Mouse (Mus musculus) midbrain, embryonic 12.5 days (tissue): Measurements from ENCODE around the gene Ttc29. TPM values are rescaled to one million over a fixed set of nuclear protein-coding genes. Genes with fewer than 3 reads are reported as not detected.

ENCODE experiments used
- ATAC-seq: fragments of 200-750 bp; cut with Nextera tagmentation; 2 replicates; pipeline ENCODE4 v1.8.0; 2017; ENCODE audit warnings: low read depth, moderate TSS enrichment, moderate library complexity; ENCODE audit not compliant: low FRiP score
- H3K27ac ChIP-seq: fragments of 300-500 bp; sonication (generic); replicated peaks from 2 replicates; pipeline ENCODE4 v1.5.1; 2016; ENCODE audit warnings: mild to moderate bottlenecking
- H3K27me3 ChIP-seq: fragments of 300-500 bp; sonication (generic); 2 replicates; pipeline ENCODE4 v1.6.1; 2016; ENCODE audit warnings: mild to moderate bottlenecking
- H3K36me3 ChIP-seq: fragments of 300-500 bp; sonication (generic); 2 replicates; pipeline ENCODE4 v1.6.1; 2016
- H3K4me1 ChIP-seq: fragments of 300-500 bp; sonication (generic); 2 replicates; pipeline ENCODE4 v1.6.1; 2016
- H3K4me2 ChIP-seq: fragments of 300-500 bp; sonication (generic); replicated peaks from 2 replicates; pipeline ENCODE4 v1.6.1; 2016; ENCODE audit warnings: mild to moderate bottlenecking, moderate library complexity
- H3K4me3 ChIP-seq: fragments of 300-500 bp; sonication (generic); 2 replicates; pipeline ENCODE4 v1.5.1; 2016; ENCODE audit warnings: mild to moderate bottlenecking
- H3K9ac ChIP-seq: fragments of 300-500 bp; sonication (generic); replicated peaks from 2 replicates; pipeline ENCODE4 v1.6.1; 2016; ENCODE audit warnings: mild to moderate bottlenecking, moderate library complexity
- H3K9me3 ChIP-seq: fragments of 300-500 bp; sonication (generic); 2 replicates; pipeline ENCODE4 v1.6.1; 2016; ENCODE audit warnings: mild to moderate bottlenecking
- WGBS: fragments of 180-500 bp; shearing (Covaris S2); methylation state at CpG from one replicate; pipeline ENCODE4 v1.1.7; 2016; 5-methylcytosine and 5-hydroxymethylcytosine counted together
- polyA plus RNA-seq: library from polyadenylated mRNA; unstranded; fragments of >200 nt; fragmentation: Nextera tagmentation; extraction: Ambion mirVana; gene quantifications from 2 replicates; pipeline ENCODE4 v1.2.1, GENCODE M21; 2016

Ttc29 gene
- polyA plus RNA-seq, 1 experiment from 2014 or later = not detected

DNA sequence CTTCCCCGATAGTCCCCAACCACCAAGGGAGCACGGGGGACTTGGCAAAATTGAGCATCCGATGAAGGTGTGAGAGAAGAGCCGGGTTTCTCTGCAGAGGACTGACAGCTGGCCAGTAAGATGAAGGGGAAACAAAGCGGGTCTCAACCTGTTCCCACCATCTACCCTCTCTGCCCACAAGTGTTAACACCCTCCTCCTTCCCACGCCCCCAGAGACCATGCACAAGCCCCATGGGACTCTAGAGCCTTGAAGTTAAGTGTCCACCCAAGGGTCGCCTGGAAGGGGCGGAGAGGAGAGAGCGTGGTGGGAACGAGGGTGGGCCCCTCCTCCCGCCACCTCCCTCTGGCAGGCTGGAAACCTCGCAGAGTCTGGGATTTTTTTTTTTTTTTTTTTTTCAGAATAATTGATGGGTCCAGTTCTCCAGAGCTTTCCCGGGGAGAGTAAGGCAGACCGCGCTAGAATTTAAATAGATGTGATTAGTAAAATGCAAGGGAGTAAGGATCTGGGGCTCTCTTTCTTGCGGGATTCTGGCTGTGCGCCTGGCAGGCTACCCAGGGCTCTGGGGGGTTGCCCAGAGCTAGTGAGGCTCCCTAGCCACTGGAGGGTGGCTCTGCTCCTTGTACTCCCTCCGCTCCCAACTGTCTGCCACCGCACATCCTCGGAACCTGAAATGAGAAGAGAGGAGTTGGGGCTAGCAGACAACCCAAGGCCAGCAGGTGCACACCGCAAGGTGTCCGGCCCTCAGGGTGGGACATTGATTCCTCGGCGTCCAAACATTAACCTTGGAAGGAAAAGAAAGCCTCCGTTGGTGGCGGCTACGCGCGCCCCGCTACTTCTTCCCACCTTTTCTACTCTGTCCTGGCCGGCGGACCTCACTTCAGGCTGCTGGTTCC is 214.0 kb downstream of the Ttc29 start:
- Histone ChIP-seq H3K9ac (no peak overlapping the region), H3K4me3 (peak overlapping the region; percentile 22)
- WGBS = under 1% methylated on average over 32 of the region's 32 CpGs

DNA sequence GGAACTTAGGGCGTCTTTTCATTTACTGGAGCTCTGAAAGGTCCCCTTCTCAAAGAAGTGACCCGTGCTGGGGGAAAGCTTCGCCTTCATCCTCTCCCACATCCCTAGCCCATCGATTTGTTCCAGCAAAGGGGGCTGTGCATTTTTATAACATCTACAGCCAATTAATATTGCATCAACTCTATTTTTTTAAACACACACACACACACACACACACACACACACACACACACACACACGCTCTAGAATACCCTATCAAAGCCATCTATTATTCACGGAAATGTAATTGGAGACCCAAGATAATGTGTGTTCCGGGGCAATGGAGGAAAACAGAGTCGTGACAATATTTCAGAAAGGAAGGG is 214.7 kb downstream of the Ttc29 start:
- Histone ChIP-seq H3K27ac (peak overlapping the region; percentile 60), H3K4me2 (peak overlapping the region; percentile 41), H3K27me3 (peaks cover 79% of the 10 kb centered on the region), H3K9me3 (no peaks in the 10 kb centered on the region), H3K4me1 (peaks cover 10% of the 10 kb centered on the region), H3K9ac (no peak overlapping the region), H3K4me3 (peak overlapping the region; percentile 22), H3K36me3 (no peaks in the 10 kb centered on the region)
- no peak for ATAC-seq
- 0% methylated on average over 8 of the region's 8 CpGs for WGBS

More for the DNA sequence above, 214.0 kb downstream of the Ttc29 start:
- peaks cover 10% of the 10 kb centered on the region for H3K4me1 ChIP-seq
- H3K36me3 ChIP-seq = no peaks in the 10 kb centered on the region
- H3K27me3 ChIP-seq = peaks cover 78% of the 10 kb centered on the region
- ATAC-seq = peak; percentile 59
- H3K27ac ChIP-seq = peak overlapping the region; percentile 60
- no peaks in the 10 kb centered on the region for H3K9me3 ChIP-seq
- peak overlapping the region; percentile 41 for H3K4me2 ChIP-seq

DNA sequence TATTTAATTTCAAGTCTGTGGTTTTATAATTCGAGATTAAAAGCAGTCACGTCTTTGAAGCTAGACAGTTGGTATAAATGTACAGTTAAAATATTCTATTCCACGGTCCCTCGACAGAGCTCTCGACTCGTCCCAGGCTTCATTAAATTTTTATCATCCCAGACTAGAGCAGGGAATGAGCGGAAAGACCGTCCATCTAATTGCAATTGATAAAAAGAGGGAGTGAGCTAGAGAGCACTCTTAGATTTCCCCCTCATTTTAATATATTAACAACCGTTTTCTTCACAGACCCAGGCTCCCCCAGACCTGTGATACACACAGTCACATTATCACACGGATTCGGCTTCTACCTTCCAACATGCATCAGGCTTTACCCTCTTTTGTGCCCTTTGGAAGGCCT is 215.1 kb downstream of the Ttc29 start:
- peak; percentile 53 for ATAC-seq
- Histone ChIP-seq H3K4me2 (peak overlapping the region; percentile 41; the same call in 1 of the 2 replicates), H3K27ac (0 out of 2 replicates have a peak overlapping the region, but pooled peaks have one; percentile 25)

DNA sequence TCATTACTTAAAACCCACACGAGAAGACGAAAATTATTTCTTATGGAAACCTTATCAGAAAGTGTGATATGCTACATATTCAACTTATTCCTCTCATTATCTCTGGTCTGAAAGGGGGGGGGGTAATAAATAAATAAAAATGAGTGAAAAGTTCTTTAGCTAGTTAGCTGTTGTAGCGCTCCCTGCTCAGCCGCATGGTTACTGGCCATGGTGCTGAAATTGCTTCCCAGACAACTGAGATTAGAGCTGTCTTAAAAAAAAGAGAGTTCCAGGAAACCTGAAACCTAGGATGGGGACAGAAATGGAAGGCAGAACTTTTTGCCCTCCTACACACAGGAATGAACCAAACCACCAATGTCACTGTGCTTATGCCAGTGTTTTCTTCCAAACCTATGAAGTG is 218.3 kb downstream of the Ttc29 start:
- H3K9ac ChIP-seq = no peak overlapping the region
- no peaks in the 10 kb centered on the region for H3K36me3 ChIP-seq
- no peaks in the 10 kb centered on the region for H3K9me3 ChIP-seq
- no peak overlapping the region for H3K4me2 ChIP-seq
- H3K4me3 ChIP-seq = no peak overlapping the region
- 6% methylated on average over 4 of the region's 4 CpGs for WGBS
- H3K4me1 ChIP-seq = peaks cover 28% of the 10 kb centered on the region
- ATAC-seq = no peak
- peaks cover 73% of the 10 kb centered on the region for H3K27me3 ChIP-seq
- no peak overlapping the region for H3K27ac ChIP-seq

More for the DNA sequence above, 215.1 kb downstream of the Ttc29 start:
- Histone ChIP-seq H3K27me3 (peaks cover 76% of the 10 kb centered on the region), H3K4me1 (peaks cover 10% of the 10 kb centered on the region), H3K9ac (no peak overlapping the region), H3K9me3 (no peaks in the 10 kb centered on the region), H3K4me3 (no peak overlapping the region), H3K36me3 (no peaks in the 10 kb centered on the region)
- 4% methylated on average over 11 of the region's 11 CpGs for WGBS

DNA sequence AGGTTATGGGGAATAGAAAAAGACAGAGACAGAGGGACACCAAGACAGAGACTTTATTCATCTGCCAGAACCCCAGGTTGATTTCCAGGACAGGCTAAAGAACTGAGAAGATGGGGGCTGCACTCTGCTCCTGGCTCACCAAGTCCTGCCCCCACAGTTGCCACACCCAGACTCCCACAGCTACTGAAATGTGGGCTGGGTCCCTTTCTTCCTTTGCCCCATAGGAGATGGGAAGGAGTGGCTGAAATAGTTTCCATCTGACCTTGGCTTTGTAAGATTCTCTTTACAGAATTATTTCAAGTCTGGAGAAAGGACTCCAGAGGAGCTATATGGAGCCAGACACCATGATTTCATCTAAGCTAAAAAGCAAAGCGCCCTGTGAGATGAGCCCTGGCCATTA is 219.4 kb downstream of the Ttc29 start:
- Histone ChIP-seq H3K36me3 (no peaks in the 10 kb centered on the region), H3K4me2 (no peak overlapping the region), H3K9ac (no peak overlapping the region), H3K27me3 (peaks cover 73% of the 10 kb centered on the region), H3K4me3 (peak overlapping the region; percentile 12; the same call in 1 of the 2 replicates), H3K4me1 (peaks cover 28% of the 10 kb centered on the region), H3K27ac (no peak overlapping the region), H3K9me3 (no peaks in the 10 kb centered on the region)
- 19% methylated on average over 1 of the region's 1 CpGs for WGBS
- no peak for ATAC-seq

DNA sequence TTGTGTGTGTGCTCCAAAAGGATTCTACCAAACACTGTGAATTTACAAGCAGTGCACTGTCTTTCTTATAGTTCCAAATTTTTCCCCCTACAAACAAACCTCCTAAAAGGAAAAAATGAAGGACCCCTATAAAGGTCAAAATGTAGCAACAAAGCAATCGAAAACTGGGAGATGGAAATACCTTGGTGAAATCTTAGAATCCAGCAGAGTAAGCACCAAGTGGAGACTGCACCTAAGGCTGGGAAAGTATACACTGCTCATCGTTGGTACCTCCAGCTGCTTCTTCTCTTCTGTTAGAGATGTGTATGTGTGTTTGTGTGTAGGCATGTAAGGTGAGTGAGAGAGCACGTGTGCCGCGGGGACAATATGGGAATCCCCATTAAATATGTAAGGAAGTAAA is 220.2 kb downstream of the Ttc29 start:
- no peak overlapping the region for H3K9ac ChIP-seq
- WGBS = 16% methylated on average over 5 of the region's 5 CpGs

GRCm38 (mm10) chr8:78434340-78434739 is 221.2 kb downstream of the Ttc29 start:
- H3K27me3 ChIP-seq = peaks cover 73% of the 10 kb centered on the region
- H3K9me3 ChIP-seq = no peaks in the 10 kb centered on the region
- H3K4me2 ChIP-seq = peak overlapping the region; percentile 78
- no peak for ATAC-seq
- peak overlapping the region; percentile 50 for H3K4me3 ChIP-seq
- H3K27ac ChIP-seq = no peak overlapping the region
- no peaks in the 10 kb centered on the region for H3K36me3 ChIP-seq
- WGBS = 2% methylated on average over 8 of the region's 8 CpGs
- peaks cover 35% of the 10 kb centered on the region for H3K4me1 ChIP-seq
- H3K9ac ChIP-seq = no peak overlapping the region

More for the DNA sequence above, 220.2 kb downstream of the Ttc29 start:
- Histone ChIP-seq H3K9me3 (no peaks in the 10 kb centered on the region), H3K27me3 (peaks cover 74% of the 10 kb centered on the region), H3K4me1 (peaks cover 35% of the 10 kb centered on the region), H3K4me3 (peak overlapping the region; percentile 6; the same call in 1 of the 2 replicates), H3K27ac (no peak overlapping the region), H3K4me2 (peak overlapping the region; percentile 21), H3K36me3 (no peaks in the 10 kb centered on the region)
- ATAC-seq = no peak

DNA sequence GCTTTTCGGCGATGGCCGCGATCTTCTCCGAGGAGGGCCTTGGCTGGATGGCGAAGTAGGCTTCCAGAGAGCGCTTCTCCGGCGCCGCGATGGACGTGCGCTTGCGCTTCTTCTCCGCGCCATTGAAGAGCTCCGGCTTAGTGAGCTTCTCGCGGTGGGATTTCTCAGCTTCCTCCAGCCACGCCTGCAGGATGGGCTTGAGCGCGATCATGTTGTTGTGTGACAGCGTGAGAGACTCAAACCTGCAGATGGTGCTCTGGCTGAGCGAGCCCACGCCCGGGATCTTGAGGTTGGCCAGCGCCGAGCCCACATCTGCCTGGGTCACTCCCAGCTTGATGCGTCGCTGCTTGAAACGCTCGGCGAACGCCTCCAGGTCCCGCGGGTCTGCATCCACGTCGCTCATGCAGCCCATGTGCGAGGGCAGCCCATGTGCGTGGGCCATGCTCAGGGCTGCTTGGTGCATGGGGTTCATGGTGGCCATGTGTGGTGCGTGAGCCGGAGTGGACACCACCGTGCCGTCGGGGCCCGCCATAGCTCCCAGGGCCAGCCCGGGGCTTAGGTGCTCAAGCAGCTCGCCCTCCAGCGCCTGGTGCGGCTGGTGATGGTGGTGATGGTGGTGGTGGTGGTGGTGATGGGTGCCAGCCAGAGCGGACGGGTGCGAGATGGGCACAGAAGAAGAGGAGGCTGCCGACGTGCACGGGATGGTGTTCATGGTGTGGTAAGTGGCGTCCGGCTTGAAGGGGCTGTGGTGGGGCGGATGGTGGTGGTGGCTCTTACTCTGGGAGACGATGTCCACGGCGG is 221.9 kb downstream of the Ttc29 start:
- H3K36me3 ChIP-seq = no peaks in the 10 kb centered on the region
- H3K9me3 ChIP-seq = no peaks in the 10 kb centered on the region
- H3K27me3 ChIP-seq = peaks cover 75% of the 10 kb centered on the region
- H3K27ac ChIP-seq = peak overlapping the region; percentile 42; the same call in 1 of the 2 replicates
- H3K4me3 ChIP-seq = peak overlapping the region; percentile 50
- no peak overlapping the region for H3K9ac ChIP-seq
- H3K4me2 ChIP-seq = peak overlapping the region; percentile 78
- peaks cover 35% of the 10 kb centered on the region for H3K4me1 ChIP-seq
- ATAC-seq = 0 out of 2 replicates have a peak, but pooled peaks have one; percentile 10
- under 1% methylated on average over 62 of the region's 62 CpGs for WGBS

GRCm38 (mm10) chr8:78435624-78435960 is 222.5 kb downstream of the Ttc29 start:
- Histone ChIP-seq H3K9ac (no peak overlapping the region), H3K9me3 (no peaks in the 10 kb centered on the region), H3K36me3 (no peaks in the 10 kb centered on the region), H3K4me3 (peak overlapping the region; percentile 50), H3K4me1 (peaks cover 35% of the 10 kb centered on the region), H3K27me3 (peaks cover 80% of the 10 kb centered on the region), H3K4me2 (peak overlapping the region; percentile 78), H3K27ac (peak overlapping the region; percentile 42; the same call in 1 of the 2 replicates)
- under 1% methylated on average over 18 of the region's 18 CpGs for WGBS
- no peak for ATAC-seq

DNA sequence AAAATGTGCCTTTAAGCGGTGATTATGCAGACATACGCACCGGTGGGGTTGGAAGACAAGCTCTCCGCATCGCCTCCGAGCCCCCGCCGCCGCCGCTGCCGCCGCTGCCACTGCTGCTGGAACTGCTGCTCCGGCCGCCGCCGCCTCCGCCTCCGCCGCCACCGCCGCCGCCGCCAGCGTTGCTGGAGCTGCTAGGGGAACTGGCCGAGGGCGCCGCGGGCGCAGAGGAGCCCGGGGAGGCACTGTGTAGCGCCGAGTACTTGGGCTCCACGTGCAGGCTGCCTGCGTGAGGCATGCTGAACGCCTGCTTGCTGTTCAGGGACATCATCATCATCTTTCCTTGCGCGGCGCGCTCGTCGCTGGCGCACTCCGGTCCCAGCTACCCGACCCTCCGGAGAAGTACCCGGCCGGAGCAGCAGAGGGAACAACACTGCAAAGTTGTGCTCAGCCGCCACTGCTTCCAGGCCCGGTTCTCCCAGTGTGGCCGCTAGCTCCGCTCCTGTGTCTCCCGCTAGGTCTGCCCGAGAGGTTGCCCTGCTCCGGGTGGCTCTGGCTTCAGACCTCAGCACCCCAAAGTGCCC is 223.1 kb downstream of the Ttc29 start, which contains the start of gene Pou4f2:
Pou4f2 (minus strand) TSS at position 575 of the 581 bp plus-strand sequence.
- peak within 1 kb of the TSS; percentile 49 for H3K9ac ChIP-seq
- peak within 1 kb of the TSS; percentile 63 for H3K27ac ChIP-seq
- peak within 1 kb of the TSS; percentile 50 for H3K4me3 ChIP-seq
- H3K4me1 ChIP-seq = peaks cover 35% of the 10 kb centered on the region
- under 1% methylated on average over 51 of the region's 54 CpGs for WGBS
- no peaks in the 10 kb centered on the region for H3K9me3 ChIP-seq
- peak within 1 kb of the TSS; percentile 78 for H3K4me2 ChIP-seq
- no peaks in the 10 kb centered on the region for H3K36me3 ChIP-seq
- ATAC-seq = peak; percentile 70
- H3K27me3 ChIP-seq = peaks cover 84% of the 10 kb centered on the region

GRCm38 (mm10) chr8:78436661-78437060 is 223.6 kb downstream of the Ttc29 start:
- WGBS = under 1% methylated on average over 19 of the region's 25 CpGs

More at GRCm38 (mm10) chr8:78436661-78437060, 223.6 kb downstream of the Ttc29 start:
- ATAC-seq = peak; percentile 34
- H3K9me3 ChIP-seq = no peaks in the 10 kb centered on the region
- H3K9ac ChIP-seq = peak overlapping the region; percentile 49
- H3K4me3 ChIP-seq = peak overlapping the region; percentile 50
- peak overlapping the region; percentile 63 for H3K27ac ChIP-seq
- peaks cover 85% of the 10 kb centered on the region for H3K27me3 ChIP-seq
- H3K4me2 ChIP-seq = peak overlapping the region; percentile 78
- no peaks in the 10 kb centered on the region for H3K36me3 ChIP-seq
- H3K4me1 ChIP-seq = peaks cover 35% of the 10 kb centered on the region
